Mouse (Mus musculus): ENCODE data around the gene Six4.

DNA sequence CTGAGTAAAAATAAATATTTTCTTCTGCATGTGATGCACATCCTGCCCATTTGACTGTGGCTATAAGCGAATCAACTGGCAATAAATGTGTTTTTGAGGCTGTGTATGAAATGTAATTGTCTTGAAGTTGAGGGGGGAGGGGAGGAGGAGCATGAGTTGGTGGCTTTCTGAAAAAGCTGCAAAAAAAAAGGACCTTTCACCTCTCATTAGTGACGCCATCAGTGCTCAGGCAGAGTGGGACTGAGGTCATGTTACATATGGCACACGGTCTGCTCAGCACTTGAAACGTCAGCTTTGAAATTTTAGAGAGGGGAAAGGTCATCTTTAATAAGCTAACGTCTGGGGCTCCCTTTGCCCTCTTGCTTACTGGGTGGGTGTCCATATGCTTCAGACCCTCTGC is 57.8 kb downstream of the Six4 start:
- TF ChIP-seq CTCF (IDR thresholded peaks at IDR 0.05; ENCODE audit: low read depth): no peak
- TF ChIP-seq EP300 (IDR thresholded peaks at IDR 0.05; ENCODE audit: low read depth): no peak
